Mouse (Mus musculus) left cerebral cortex, postnatal 14 days (tissue): ENCODE measurements around the gene Jam3. TPM values are rescaled to one million over a fixed set of nuclear protein-coding genes. Genes with fewer than 3 reads are reported as not detected.

ENCODE experiments used
- DNase-seq, 2 experiments: peaks; one replicate each; pipeline ENCODE4 v3.0.0; 2021 to 2022; ENCODE audit warnings: low spot score in 2 of 2, mixed read lengths in 1 of 2
- intact Hi-C: fragments of 180-260 bp; cut with DNase I; formaldehyde crosslinking; loops from one replicate; pipeline ENCODE4 v1.15.1; 2025
- long read RNA-seq, 2 experiments: library from polyadenylated mRNA; stranded (forward); transcript quantifications; one replicate each; pipeline ENCODE4 v2.0.0; 2021
- total RNA-seq, 2 experiments: library from RNA; stranded (reverse); gene quantifications; 2 replicates each; pipeline ENCODE4 v1.2.3; 2021

Gene Jam3
- total RNA-seq, result 10 to 100 TPM; 24.1 to 26.9 TPM
- long read RNA-seq, experiment 1, transcript Jam3-201 (9 exons, 1,942 nt), result major isoform, 26 of 27 reads
- long read RNA-seq, experiment 1, partial matches to known transcripts, result 0 of 27 reads
- long read RNA-seq, experiment 1, other reads (novel, unspliced or antisense), result 1 of 27 reads
- long read RNA-seq, experiment 2, transcript Jam3-201 (9 exons, 1,942 nt), result major isoform, 7 of 12 reads
- long read RNA-seq, experiment 2, partial matches to known transcripts, result 2 of 12 reads
- long read RNA-seq, experiment 2, other reads (novel, unspliced or antisense), result 3 of 12 reads

- intact Hi-C loops, result no loop called here
- DNase-seq, result peak; percentile 95 to 96
Observed at GRCm38 (mm10) chr9:27154763-27155530, at the start of gene Jam3. Gene Jam3, minus strand, starts transcription at chr9:27155421.

- intact Hi-C loops, result no loop called here
- DNase-seq, result peak in 1 of 2 experiments; percentile 53
Observed at GRCm38 (mm10) chr9:27204201-27204600, 49.0 kb upstream of the Jam3 start.

- intact Hi-C loops, result no loop called here
- peak; percentile 72 to 91 for DNase-seq
Observed at GRCm38 (mm10) chr9:27203134-27203533, 47.9 kb upstream of the Jam3 start.

- no peak for DNase-seq
- intact Hi-C loops, result no loop called here
Observed at GRCm38 (mm10) chr9:27201472-27202219, 46.4 kb upstream of the Jam3 start.

GRCm38 (mm10) chr9:27193592-27194080, 38.4 kb upstream of the Jam3 start:
- intact Hi-C loops, result loop anchor here (5.0 kb wide), 1 partner anchor 104 kb away; the partner anchor contains the start of gene Igsf9b
- peak; percentile 58 to 65 for DNase-seq

- intact Hi-C loops, result loop anchor here (5.0 kb wide), 1 partner anchor 104 kb away; the partner anchor contains the start of gene Igsf9b
- no peak for DNase-seq
Observed at GRCm38 (mm10) chr9:27192761-27193591, 37.8 kb upstream of the Jam3 start.

GRCm38 (mm10) chr9:27192001-27192760, 37.0 kb upstream of the Jam3 start:
- DNase-seq, result peak; percentile 78 to 87
- intact Hi-C loops, result loop anchor here (5.0 kb wide), 1 partner anchor 105 kb away; the partner anchor contains the start of gene Igsf9b

- intact Hi-C loops, result loop anchor here (5.0 kb wide), 1 partner anchor 106 kb away; the partner anchor contains the start of gene Igsf9b
- DNase-seq, result no peak
Observed at GRCm38 (mm10) chr9:27191501-27191981, 36.3 kb upstream of the Jam3 start.

- intact Hi-C loops, result loop anchor here (5.0 kb wide), 1 partner anchor 107 kb away; the partner anchor contains the start of gene Igsf9b
- peak in 1 of 2 experiments; percentile 47 for DNase-seq
Observed at GRCm38 (mm10) chr9:27190461-27190860, 35.2 kb upstream of the Jam3 start.

- DNase-seq, result no peak
- intact Hi-C loops, result loop anchor here (5.0 kb wide), 1 partner anchor 43 kb away; no protein-coding TSS in a partner anchor
Observed at GRCm38 (mm10) chr9:27189306-27189705, 34.1 kb upstream of the Jam3 start.

- DNase-seq, result no peak
- intact Hi-C loops, result loop anchor here (5.0 kb wide), 1 partner anchor 44 kb away; no protein-coding TSS in a partner anchor
Observed at GRCm38 (mm10) chr9:27188677-27189241, 33.5 kb upstream of the Jam3 start.

- intact Hi-C loops, result loop anchor here (5.0 kb wide), 1 partner anchor 46 kb away; no protein-coding TSS in a partner anchor
Observed at GRCm38 (mm10) chr9:27185820-27186219, 30.6 kb upstream of the Jam3 start.

GRCm38 (mm10) chr9:27182087-27182486, 26.9 kb upstream of the Jam3 start:
- no peak for DNase-seq
- intact Hi-C loops, result no loop called here

More at GRCm38 (mm10) chr9:27185820-27186219, 30.6 kb upstream of the Jam3 start:
- DNase-seq, result no peak

GRCm38 (mm10) chr9:27180492-27180891, 25.3 kb upstream of the Jam3 start:
- intact Hi-C loops, result no loop called here
- peak in 1 of 2 experiments; percentile 18 for DNase-seq

- intact Hi-C loops, result no loop called here
- DNase-seq, result no peak
Observed at GRCm38 (mm10) chr9:27178935-27179334, 23.7 kb upstream of the Jam3 start.

GRCm38 (mm10) chr9:27176154-27176553, 20.9 kb upstream of the Jam3 start:
- intact Hi-C loops, result no loop called here

GRCm38 (mm10) chr9:27175682-27176081, 20.5 kb upstream of the Jam3 start:
- no peak for DNase-seq
- intact Hi-C loops, result loop anchor here (2.0 kb wide), 1 partner anchor 69 kb away; no protein-coding TSS in a partner anchor

More at GRCm38 (mm10) chr9:27176154-27176553, 20.9 kb upstream of the Jam3 start:
- DNase-seq, result peak; percentile 81 to 86
